Mouse (Mus musculus) stomach, postnatal 0 days (tissue): ENCODE results near the gene Syne4. TPM values are rescaled to one million over a fixed set of nuclear protein-coding genes. Genes with fewer than 3 reads are reported as not detected.
A peak's percentile ranks its signal among the peaks of the same experiment; 100 is the strongest.

ENCODE experiments used
- ATAC-seq: fragments of 200-750 bp; cut with Nextera tagmentation; 2 replicates; pipeline ENCODE4 v1.8.0; 2017; ENCODE audit not compliant: low FRiP score, low TSS enrichment
- DNase-seq: peaks from one replicate; pipeline ENCODE4 v3.0.0-alpha.2; 2016; ENCODE audit warnings: low spot score
- H3K27ac ChIP-seq: fragments of 300-500 bp; sonication (generic); replicated peaks from 2 replicates; pipeline ENCODE4 v1.5.1; 2014; ENCODE audit warnings: mild to moderate bottlenecking, control low read depth
- H3K27me3 ChIP-seq: fragments of 300-500 bp; sonication (generic); 2 replicates; pipeline ENCODE4 v1.6.1; 2014; ENCODE audit warnings: low read length; ENCODE audit not compliant: control insufficient read depth, insufficient read depth
- H3K36me3 ChIP-seq: fragments of 300-500 bp; sonication (generic); 2 replicates; pipeline ENCODE4 v1.6.1; 2014; ENCODE audit warnings: low read length, mixed read lengths; ENCODE audit not compliant: control insufficient read depth, insufficient read depth
- H3K4me1 ChIP-seq: fragments of 300-500 bp; sonication (generic); replicated peaks from 2 replicates; pipeline ENCODE4 v1.6.1; 2014; ENCODE audit warnings: antibody characterized with exemption; ENCODE audit not compliant: control insufficient read depth, insufficient read depth
- H3K4me2 ChIP-seq: fragments of 300-500 bp; sonication (generic); replicated peaks from 2 replicates; pipeline ENCODE4 v1.6.1; 2014; ENCODE audit warnings: low read depth, mild to moderate bottlenecking, control low read depth, moderate library complexity
- H3K4me3 ChIP-seq: fragments of 300-500 bp; sonication (generic); 2 replicates; pipeline ENCODE4 v1.5.1; 2014; ENCODE audit warnings: low read depth, low read length, control low read depth
- H3K9ac ChIP-seq: fragments of 300-500 bp; sonication (generic); 2 replicates; pipeline ENCODE4 v1.6.1; 2014; ENCODE audit warnings: mild to moderate bottlenecking, low read length, control low read depth, mixed read lengths
- H3K9me3 ChIP-seq: fragments of 300-500 bp; sonication (generic); 2 replicates; pipeline ENCODE4 v1.6.1; 2016; ENCODE audit warnings: low read length; ENCODE audit not compliant: control insufficient read depth
- CTCF ChIP-seq: IDR thresholded peaks from 2 replicates; pipeline ENCODE4 v1.5.1; 2016; ENCODE audit warnings: antibody characterized with exemption, low read depth, mild to moderate bottlenecking, moderate library complexity
- EP300 ChIP-seq: optimal IDR thresholded peaks from 2 replicates; pipeline ENCODE3; 2016; ENCODE audit warnings: antibody characterized with exemption
- WGBS: fragments of 180-500 bp; shearing (Covaris S2); extraction: QIAGEN DNeasy Blood & Tissue Kit; methylation state at CpG from one replicate; pipeline ENCODE4 v1.1.7; 2014; 5-methylcytosine and 5-hydroxymethylcytosine counted together
- polyA plus RNA-seq: library from polyadenylated mRNA; unstranded; fragments of >200 nt; fragmentation: Nextera tagmentation; extraction: Ambion mirVana; gene quantifications from 2 replicates; pipeline ENCODE4 v1.2.1, GENCODE M21; 2015

The Syne4 gene
- polyA plus RNA-seq, 1 experiment from 2014 or later, result 14.2 TPM

GRCm38 (mm10) chr7:30322285-30322667 lies 7.7 kb downstream of the Syne4 start:
- DNase-seq, result peak; percentile 98
- under 1% methylated on average over 20 of the region's 20 CpGs for WGBS
- Histone ChIP-seq H3K4me3 (peak overlapping the region; percentile 62), H3K9ac (peak overlapping the region; percentile 92), H3K4me2 (peak overlapping the region; percentile 87), H3K4me1 (no peaks in the 10 kb centered on the region; the same call in 1 of the 2 replicates), H3K27ac (peak overlapping the region; percentile 94), H3K27me3 (no peaks in the 10 kb centered on the region), H3K9me3 (no peaks in the 10 kb centered on the region), H3K36me3 (no peaks in the 10 kb centered on the region)
- no peak for TF ChIP-seq CTCF
- peak; percentile 98 for ATAC-seq

GRCm38 (mm10) chr7:30322865-30323264 lies 8.3 kb downstream of the Syne4 start:
- no peaks in the 10 kb centered on the region for H3K27me3 ChIP-seq
- ATAC-seq (peak; percentile 53; the same call in 1 of the 2 replicates), DNase-seq (peak; percentile 43)
- no peak for TF ChIP-seq CTCF
- no peak for TF ChIP-seq EP300
- no peaks in the 10 kb centered on the region; the same call in 1 of the 2 replicates for H3K4me1 ChIP-seq
- H3K4me3 ChIP-seq, result peak overlapping the region; percentile 62; the same call in 1 of the 2 replicates
- H3K4me2 ChIP-seq, result peak overlapping the region; percentile 87
- H3K36me3 ChIP-seq, result no peaks in the 10 kb centered on the region
- peak overlapping the region; percentile 56; the same call in 1 of the 2 replicates for H3K9ac ChIP-seq
- no peaks in the 10 kb centered on the region for H3K9me3 ChIP-seq
- 18% methylated on average over 6 of the region's 6 CpGs for WGBS
- peak overlapping the region; percentile 82 for H3K27ac ChIP-seq

- Histone ChIP-seq H3K4me3 (peak within 1 kb of the TSS; percentile 62; the same call in 1 of the 2 replicates), H3K4me1 (no peaks in the 10 kb centered on the region; the same call in 1 of the 2 replicates), H3K36me3 (no peaks in the 10 kb centered on the region), H3K9ac (peak within 1 kb of the TSS; percentile 56; the same call in 1 of the 2 replicates), H3K9me3 (no peaks in the 10 kb centered on the region), H3K27ac (peak within 1 kb of the TSS; percentile 82), H3K4me2 (peak within 1 kb of the TSS; percentile 87), H3K27me3 (no peaks in the 10 kb centered on the region)
- 70% methylated on average over 3 of the region's 3 CpGs for WGBS
- no peak for TF ChIP-seq CTCF
- no peak for TF ChIP-seq EP300
- ATAC-seq (no peak), DNase-seq (no peak)
These were observed 9.2 kb downstream of the Syne4 start, which contains the start of gene Sdhaf1 for GRCm38 (mm10) chr7:30323795-30324194. Gene Sdhaf1, minus strand, starts transcription at chr7:30323895.

- Histone ChIP-seq H3K4me3 (no peak overlapping the region), H3K36me3 (no peaks in the 10 kb centered on the region), H3K9me3 (no peaks in the 10 kb centered on the region), H3K4me2 (no peak overlapping the region), H3K27ac (no peak overlapping the region), H3K27me3 (no peaks in the 10 kb centered on the region), H3K9ac (no peak overlapping the region), H3K4me1 (no peaks in the 10 kb centered on the region; the same call in 1 of the 2 replicates)
- TF ChIP-seq EP300, result no peak
- no peak for TF ChIP-seq CTCF
- 85% methylated on average over 5 of the region's 5 CpGs for WGBS
- DNase-seq (no peak), ATAC-seq (no peak)
These were observed 9.8 kb downstream of the Syne4 start for GRCm38 (mm10) chr7:30324300-30324944.

GRCm38 (mm10) chr7:30325364-30325763 lies 10.8 kb downstream of the Syne4 start:
- no peaks in the 10 kb centered on the region for H3K36me3 ChIP-seq
- WGBS, result 42% methylated on average over 2 of the region's 2 CpGs
- H3K4me2 ChIP-seq, result no peak overlapping the region
- DNase-seq, result peak; percentile 61
- H3K9me3 ChIP-seq, result no peaks in the 10 kb centered on the region
- H3K9ac ChIP-seq, result no peak overlapping the region
- no peak overlapping the region for H3K27ac ChIP-seq
- H3K27me3 ChIP-seq, result no peaks in the 10 kb centered on the region
- no peak for ATAC-seq
- TF ChIP-seq EP300 (no peak), CTCF (peak; percentile 76)
- no peak overlapping the region for H3K4me3 ChIP-seq
- H3K4me1 ChIP-seq, result no peaks in the 10 kb centered on the region; the same call in 1 of the 2 replicates

- no peak overlapping the region for H3K4me3 ChIP-seq
- DNase-seq (no peak), ATAC-seq (no peak)
- no peaks in the 10 kb centered on the region for H3K27me3 ChIP-seq
- no peak overlapping the region for H3K27ac ChIP-seq
- no peaks in the 10 kb centered on the region for H3K36me3 ChIP-seq
- no peak overlapping the region for H3K4me2 ChIP-seq
- no peaks in the 10 kb centered on the region for H3K9me3 ChIP-seq
- no peak for TF ChIP-seq EP300
- TF ChIP-seq CTCF, result no peak
- H3K4me1 ChIP-seq, result no peaks in the 10 kb centered on the region
- no peak overlapping the region for H3K9ac ChIP-seq
These were observed 11.8 kb downstream of the Syne4 start for GRCm38 (mm10) chr7:30326427-30326826.
